Mouse (Mus musculus) liver, embryonic 15.5 days (tissue): ENCODE measurements at regions not wholly inside any gene's neighbourhood (a gene's known extent, or its start where the extent isn't known, plus 50 kb on each side); places are given as distances from the start of the nearest gene placed in this dataset.

Source experiments
- ATAC-seq: fragments of 200-750 bp; cut with Nextera tagmentation; 2 replicates; pipeline ENCODE4 v1.8.0; 2017; ENCODE audit warnings: moderate number of reproducible peaks, mild to moderate bottlenecking, moderate library complexity; ENCODE audit not compliant: insufficient read depth
- H3K27ac ChIP-seq: fragments of 300-500 bp; sonication (generic); replicated peaks from 2 replicates; pipeline ENCODE4 v1.5.1; 2015; ENCODE audit warnings: mild to moderate bottlenecking, inconsistent platforms
- H3K27me3 ChIP-seq: fragments of 300-500 bp; sonication (generic); 2 replicates; pipeline ENCODE4 v1.6.1; 2015; ENCODE audit warnings: mild to moderate bottlenecking, inconsistent platforms
- H3K36me3 ChIP-seq: fragments of 300-500 bp; sonication (generic); replicated peaks from 2 replicates; pipeline ENCODE4 v1.6.1; 2015; ENCODE audit warnings: moderate library complexity, mild to moderate bottlenecking, inconsistent platforms
- H3K4me1 ChIP-seq: fragments of 300-500 bp; sonication (generic); replicated peaks from 2 replicates; pipeline ENCODE4 v1.6.1; 2015; ENCODE audit warnings: inconsistent platforms
- H3K4me2 ChIP-seq: fragments of 300-500 bp; sonication (generic); 2 replicates; pipeline ENCODE4 v1.6.1; 2015; ENCODE audit warnings: moderate library complexity, mild to moderate bottlenecking, inconsistent platforms
- H3K4me3 ChIP-seq: fragments of 300-500 bp; sonication (generic); replicated peaks from 2 replicates; pipeline ENCODE4 v1.5.1; 2015; ENCODE audit warnings: mild to moderate bottlenecking, inconsistent platforms
- H3K9ac ChIP-seq: fragments of 300-500 bp; sonication (generic); 2 replicates; pipeline ENCODE4 v1.6.1; 2015; ENCODE audit warnings: moderate library complexity, mild to moderate bottlenecking, inconsistent platforms
- H3K9me3 ChIP-seq: fragments of 300-500 bp; sonication (generic); replicated peaks from 2 replicates; pipeline ENCODE4 v1.6.1; 2016; ENCODE audit warnings: inconsistent platforms
- WGBS: fragments of 180-500 bp; shearing (Covaris S2); methylation state at CpG from one replicate; pipeline ENCODE4 v1.1.7; 2015; ENCODE audit warnings: mixed read lengths; ENCODE audit not compliant: insufficient replicate concordance; 5-methylcytosine and 5-hydroxymethylcytosine counted together

DNA sequence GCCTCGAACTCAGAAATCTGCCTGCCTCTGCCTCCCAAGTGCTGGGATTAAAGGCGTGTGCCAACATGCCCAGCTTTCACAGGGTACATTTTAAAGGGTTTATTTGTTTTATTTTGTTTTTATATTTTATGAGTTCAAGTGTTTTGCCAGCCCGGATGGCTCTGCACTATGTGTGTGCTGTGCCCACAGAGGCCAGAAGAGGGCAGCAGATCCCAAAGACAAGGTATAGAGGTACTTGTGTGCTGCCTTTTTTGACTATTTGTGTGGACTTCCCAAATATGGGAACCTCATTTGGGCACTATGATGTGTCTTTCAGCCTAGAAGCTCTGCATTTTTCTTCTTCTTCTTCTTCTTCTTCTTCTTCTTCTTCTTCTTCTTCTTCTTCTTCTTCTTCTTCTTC lies 176.4 kb upstream of the Azi2 start:
- WGBS = 68% methylated on average over 3 of the region's 3 CpGs

DNA sequence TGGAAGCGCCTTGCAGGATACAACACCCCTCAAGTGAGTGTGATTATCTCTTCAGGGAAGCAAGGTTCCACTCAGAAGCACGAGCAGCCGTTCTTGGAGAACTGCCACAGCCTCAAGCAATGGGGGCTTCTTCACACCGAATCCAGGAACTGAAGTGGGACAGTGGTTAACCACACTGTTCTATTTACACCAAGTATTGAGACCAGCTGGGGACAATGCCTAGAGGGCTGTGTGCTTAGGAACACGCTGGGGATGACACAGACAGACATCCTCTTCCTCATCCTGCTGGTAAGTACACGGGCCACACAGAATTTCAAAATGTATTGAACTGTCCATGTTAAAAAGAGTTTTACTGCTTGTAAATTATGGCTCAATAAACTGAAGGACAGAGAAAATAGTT lies 177.0 kb upstream of the Azi2 start:
- WGBS = 19% methylated on average over 6 of the region's 6 CpGs
- no peaks in the 10 kb centered on the region for H3K36me3 ChIP-seq
- no peaks in the 10 kb centered on the region for H3K4me1 ChIP-seq
- no peak overlapping the region for H3K27ac ChIP-seq
- no peak overlapping the region for H3K9ac ChIP-seq
- no peaks in the 10 kb centered on the region for H3K27me3 ChIP-seq
- H3K9me3 ChIP-seq = no peaks in the 10 kb centered on the region
- no peak overlapping the region for H3K4me3 ChIP-seq
- H3K4me2 ChIP-seq = no peak overlapping the region
- ATAC-seq = no peak

More for the DNA sequence above, 176.4 kb upstream of the Azi2 start:
- H3K27me3 ChIP-seq = no peaks in the 10 kb centered on the region
- ATAC-seq = no peak
- no peak overlapping the region for H3K9ac ChIP-seq
- H3K4me2 ChIP-seq = no peak overlapping the region
- no peaks in the 10 kb centered on the region for H3K36me3 ChIP-seq
- H3K4me1 ChIP-seq = no peaks in the 10 kb centered on the region
- no peak overlapping the region for H3K27ac ChIP-seq
- H3K4me3 ChIP-seq = no peak overlapping the region
- H3K9me3 ChIP-seq = no peaks in the 10 kb centered on the region

DNA sequence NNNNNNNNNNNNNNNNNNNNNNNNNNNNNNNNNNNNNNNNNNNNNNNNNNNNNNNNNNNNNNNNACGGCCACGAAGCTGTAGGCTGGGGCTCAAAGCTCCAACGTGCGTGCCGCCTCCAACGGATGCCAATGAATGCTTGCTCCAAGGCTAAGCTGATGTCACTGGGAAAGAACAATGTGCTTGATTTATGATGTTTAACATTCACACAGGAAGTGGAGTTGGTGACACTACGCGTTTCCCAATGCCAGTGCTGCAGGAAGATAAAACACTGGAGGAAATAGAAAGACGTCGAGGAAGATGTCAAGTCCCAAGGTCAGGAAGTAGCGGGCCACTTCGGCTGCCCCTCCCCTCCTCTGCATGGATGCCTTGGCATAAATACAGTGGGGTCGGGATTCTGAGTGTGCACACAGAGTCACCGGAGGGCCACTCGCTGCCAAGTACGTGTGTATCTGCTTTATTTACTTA lies 180.7 kb upstream of the Azi2 start:
- no peaks in the 10 kb centered on the region for H3K9me3 ChIP-seq
- no peak overlapping the region for H3K27ac ChIP-seq
- H3K4me2 ChIP-seq = no peak overlapping the region
- H3K27me3 ChIP-seq = no peaks in the 10 kb centered on the region
- ATAC-seq = 0 out of 2 replicates have a peak, but pooled peaks have one; percentile 28
- no peaks in the 10 kb centered on the region for H3K36me3 ChIP-seq
- 14% methylated on average over 16 of the region's 16 CpGs for WGBS
- H3K4me3 ChIP-seq = no peak overlapping the region
- H3K9ac ChIP-seq = no peak overlapping the region
- no peaks in the 10 kb centered on the region for H3K4me1 ChIP-seq

DNA sequence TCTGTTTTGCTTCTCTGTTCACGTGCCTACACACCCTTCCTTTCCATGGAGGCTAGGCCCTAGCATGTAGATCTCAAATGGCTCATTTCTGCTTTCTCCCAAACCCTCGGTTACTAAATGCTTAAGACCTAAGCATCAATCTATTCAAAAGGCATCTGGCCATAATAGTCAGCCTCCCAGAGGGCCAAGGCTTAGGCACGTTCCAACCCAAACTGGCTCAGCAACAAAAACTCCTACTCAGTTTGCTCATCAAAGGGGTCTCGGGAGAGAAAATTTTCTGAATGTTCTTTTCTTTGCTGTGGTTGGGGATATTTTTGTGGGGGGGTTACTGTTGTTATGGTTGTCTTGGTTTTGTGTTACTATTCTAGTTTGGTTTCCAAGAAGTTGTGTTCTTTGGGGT lies 196.8 kb upstream of the Azi2 start:
- no peak overlapping the region for H3K4me3 ChIP-seq
- H3K9ac ChIP-seq = no peak overlapping the region
- no peak for ATAC-seq
- no peak overlapping the region for H3K4me2 ChIP-seq
- H3K27ac ChIP-seq = no peak overlapping the region
- no peaks in the 10 kb centered on the region for H3K27me3 ChIP-seq
- H3K9me3 ChIP-seq = no peaks in the 10 kb centered on the region
- H3K4me1 ChIP-seq = no peaks in the 10 kb centered on the region
- 51% methylated on average over 4 of the region's 4 CpGs for WGBS
- H3K36me3 ChIP-seq = no peaks in the 10 kb centered on the region

DNA sequence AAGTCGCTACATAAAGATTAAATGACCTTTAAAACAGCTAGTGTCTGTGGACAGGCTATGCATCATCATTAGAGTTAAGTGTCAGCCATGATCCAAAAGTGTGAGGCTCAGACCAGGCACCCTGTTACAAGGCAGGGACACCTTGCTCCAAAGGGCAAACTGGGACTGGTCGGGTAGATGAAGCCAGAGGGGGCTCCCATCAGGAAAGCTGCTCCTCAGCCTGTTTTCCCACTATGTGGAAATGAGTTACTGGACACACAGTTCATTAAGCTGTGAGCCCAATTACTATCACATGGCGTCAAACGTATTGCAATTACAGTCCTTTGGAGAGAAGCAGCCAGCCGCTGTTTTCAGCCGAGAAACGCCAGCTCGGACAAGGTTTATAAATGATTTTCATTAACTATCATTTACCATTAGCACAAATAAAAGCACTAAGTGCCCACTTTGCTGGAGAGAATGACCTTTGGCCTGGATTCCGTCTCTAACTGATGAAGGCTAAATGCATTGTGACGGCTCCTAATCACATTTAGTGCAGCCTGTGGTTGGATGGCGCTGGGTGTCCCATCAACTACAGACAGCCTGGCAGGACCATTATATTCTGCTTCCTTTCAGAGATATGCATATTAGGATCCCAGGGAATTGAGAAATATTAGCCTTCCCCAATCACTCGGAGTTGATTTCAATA lies 203.5 kb upstream of the Azi2 start:
- H3K4me3 ChIP-seq = no peak overlapping the region
- H3K9me3 ChIP-seq = no peaks in the 10 kb centered on the region
- no peak overlapping the region for H3K9ac ChIP-seq
- no peaks in the 10 kb centered on the region for H3K27me3 ChIP-seq
- 69% methylated on average over 12 of the region's 12 CpGs for WGBS
- H3K27ac ChIP-seq = no peak overlapping the region
- ATAC-seq = no peak
- H3K4me1 ChIP-seq = no peaks in the 10 kb centered on the region
- H3K36me3 ChIP-seq = no peaks in the 10 kb centered on the region
- no peak overlapping the region for H3K4me2 ChIP-seq

DNA sequence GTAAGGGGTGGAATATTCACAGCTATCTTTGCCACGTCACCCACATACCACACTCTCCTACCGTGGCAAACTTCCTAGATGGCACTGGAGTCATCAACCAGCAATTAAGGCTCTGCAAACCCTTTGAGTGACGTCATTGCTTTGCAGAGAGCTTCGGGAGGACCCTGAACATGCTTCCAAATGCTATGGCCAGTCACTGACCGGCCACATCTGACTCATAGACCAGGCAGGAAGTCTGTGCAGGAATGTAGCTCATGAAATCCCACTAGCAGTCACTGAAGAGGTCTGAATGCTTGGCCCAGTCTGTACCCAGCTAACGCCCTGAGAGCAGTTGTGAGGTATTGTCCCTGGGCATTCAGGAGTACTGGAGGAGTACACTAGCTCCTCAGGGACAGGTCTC lies 203.9 kb upstream of the Rbms3 start:
- no peak overlapping the region for H3K27ac ChIP-seq
- no peaks in the 10 kb centered on the region for H3K9me3 ChIP-seq
- ATAC-seq = no peak
- no peak overlapping the region for H3K4me3 ChIP-seq
- no peak overlapping the region for H3K4me2 ChIP-seq
- H3K4me1 ChIP-seq = no peaks in the 10 kb centered on the region
- H3K36me3 ChIP-seq = no peaks in the 10 kb centered on the region
- H3K27me3 ChIP-seq = no peaks in the 10 kb centered on the region
- WGBS = 44% methylated on average over 6 of the region's 6 CpGs
- no peak overlapping the region for H3K9ac ChIP-seq

DNA sequence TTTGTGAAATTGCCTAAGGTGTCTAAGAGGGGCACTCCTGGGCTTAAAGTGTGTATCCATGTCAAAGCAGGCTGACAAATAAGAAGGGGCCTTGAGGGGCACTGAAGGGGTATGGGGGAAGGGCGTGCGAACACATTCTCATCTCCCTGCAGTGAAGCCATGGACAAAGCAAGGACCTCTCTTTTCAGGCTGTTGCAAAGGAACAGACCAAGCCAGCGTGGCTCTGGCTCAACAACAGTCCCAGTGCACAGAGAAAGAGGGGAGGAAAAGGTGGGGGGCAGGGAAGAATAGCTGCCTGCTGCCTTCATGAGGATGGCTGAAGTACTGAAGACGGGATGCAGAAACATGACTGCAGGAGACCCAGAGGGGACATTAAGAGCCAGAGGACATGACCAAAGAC lies 184.9 kb upstream of the Rbms3 start:
- H3K36me3 ChIP-seq = no peaks in the 10 kb centered on the region
- no peak for ATAC-seq

DNA sequence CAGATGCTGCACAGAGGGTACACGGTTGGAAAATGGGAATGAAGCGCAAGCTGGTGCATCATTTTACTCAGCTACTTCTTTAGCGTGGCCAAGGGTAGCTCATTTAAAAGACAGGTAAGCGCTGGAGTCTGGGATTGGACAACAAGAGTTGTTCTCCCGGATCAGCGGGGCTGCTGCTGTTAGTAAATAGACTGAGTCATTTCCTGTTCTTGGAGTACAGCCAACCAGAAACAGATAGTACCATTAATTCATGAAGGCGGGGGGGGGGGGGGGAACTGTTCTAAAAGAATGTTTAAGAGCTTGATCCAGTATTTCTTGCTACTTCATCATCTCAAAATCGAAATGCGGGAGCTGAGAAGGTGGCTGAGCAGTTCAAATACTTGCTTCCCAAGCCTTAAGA lies 183.5 kb upstream of the Rbms3 start:
- Histone ChIP-seq H3K9ac (no peak overlapping the region), H3K36me3 (no peaks in the 10 kb centered on the region), H3K27me3 (no peaks in the 10 kb centered on the region), H3K27ac (no peak overlapping the region), H3K4me3 (no peak overlapping the region), H3K9me3 (no peaks in the 10 kb centered on the region), H3K4me2 (no peak overlapping the region), H3K4me1 (no peaks in the 10 kb centered on the region)
- WGBS = 56% methylated on average over 9 of the region's 9 CpGs
- ATAC-seq = no peak

More for the DNA sequence above, 184.9 kb upstream of the Rbms3 start:
- Histone ChIP-seq H3K9me3 (no peaks in the 10 kb centered on the region), H3K27me3 (no peaks in the 10 kb centered on the region), H3K27ac (no peak overlapping the region), H3K4me3 (no peak overlapping the region), H3K4me2 (no peak overlapping the region), H3K4me1 (no peaks in the 10 kb centered on the region), H3K9ac (no peak overlapping the region)
- WGBS = 61% methylated on average over 4 of the region's 4 CpGs

DNA sequence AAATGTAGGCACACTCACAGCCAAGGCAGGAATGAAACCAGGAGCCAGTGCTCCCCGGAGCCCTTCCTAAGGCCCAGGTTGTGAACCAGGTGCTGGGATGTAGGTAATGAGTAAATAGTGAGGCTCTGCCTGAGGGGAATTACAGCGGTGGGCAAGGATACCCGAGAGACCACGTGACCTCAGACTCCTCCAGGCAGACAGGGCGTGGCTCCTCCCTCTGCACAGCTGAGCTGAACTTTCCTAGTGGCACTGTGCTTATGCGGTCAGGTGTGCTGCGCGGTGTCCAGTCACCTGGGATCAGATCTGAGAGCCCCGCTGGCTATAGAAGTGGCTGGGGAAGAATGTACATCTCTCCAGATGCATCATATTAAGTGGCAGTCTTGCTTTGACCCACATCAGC lies 176.1 kb upstream of the Rbms3 start:
- Histone ChIP-seq H3K9me3 (no peaks in the 10 kb centered on the region), H3K9ac (no peak overlapping the region), H3K36me3 (no peaks in the 10 kb centered on the region), H3K4me3 (no peak overlapping the region), H3K27ac (no peak overlapping the region), H3K4me2 (no peak overlapping the region), H3K4me1 (no peaks in the 10 kb centered on the region), H3K27me3 (no peaks in the 10 kb centered on the region)
- 58% methylated on average over 9 of the region's 9 CpGs for WGBS
- ATAC-seq = no peak

DNA sequence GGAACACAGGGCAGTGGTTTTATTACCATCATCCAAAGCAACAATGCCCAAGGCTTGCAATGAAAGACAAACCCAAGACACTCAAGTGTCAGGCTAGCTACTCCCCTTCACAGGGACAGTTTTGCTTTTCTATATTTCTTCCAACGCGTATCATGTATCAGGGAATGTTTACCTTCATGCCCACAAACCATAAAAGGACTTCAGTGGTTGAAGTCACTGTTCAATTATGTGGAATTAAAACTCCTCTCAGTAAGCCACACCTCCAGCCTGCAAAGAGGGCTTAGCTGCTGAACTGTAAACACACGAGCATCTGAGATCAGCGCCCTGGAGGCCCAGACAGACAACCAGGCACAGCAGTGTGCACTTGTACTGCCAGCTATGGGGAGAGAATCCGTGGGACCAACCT lies 154.5 kb upstream of the Rbms3 start:
- WGBS = 65% methylated on average over 5 of the region's 5 CpGs

DNA sequence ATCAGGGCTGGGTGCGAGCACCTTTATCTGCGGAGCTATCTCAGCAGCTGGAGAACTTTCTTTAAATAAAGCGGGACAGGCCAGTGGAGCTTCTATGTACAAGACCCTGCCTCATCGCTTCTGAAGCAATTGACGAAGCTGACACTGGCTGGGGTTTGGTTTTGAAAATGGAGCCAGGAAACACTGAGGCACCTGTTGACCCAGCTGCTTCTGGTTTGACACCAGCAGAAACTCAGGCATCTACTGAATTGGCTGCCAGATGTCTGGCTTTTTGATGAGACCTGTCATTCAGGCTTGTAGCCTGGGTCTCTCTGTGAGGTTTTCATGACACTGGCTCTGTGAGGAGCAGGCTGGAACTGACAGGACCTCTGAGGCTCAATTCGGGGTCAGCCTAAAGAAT lies 124.9 kb upstream of the Rbms3 start:
- Histone ChIP-seq H3K4me2 (no peak overlapping the region), H3K4me3 (no peak overlapping the region), H3K9ac (no peak overlapping the region), H3K27me3 (no peaks in the 10 kb centered on the region), H3K36me3 (no peaks in the 10 kb centered on the region), H3K4me1 (no peaks in the 10 kb centered on the region), H3K27ac (no peak overlapping the region), H3K9me3 (no peaks in the 10 kb centered on the region)
- WGBS = 68% methylated on average over 6 of the region's 6 CpGs
- no peak for ATAC-seq

More for the DNA sequence above, 154.5 kb upstream of the Rbms3 start:
- no peak overlapping the region for H3K9ac ChIP-seq
- H3K27me3 ChIP-seq = no peaks in the 10 kb centered on the region
- H3K4me3 ChIP-seq = no peak overlapping the region
- H3K4me1 ChIP-seq = no peaks in the 10 kb centered on the region
- no peak overlapping the region for H3K27ac ChIP-seq
- no peaks in the 10 kb centered on the region for H3K9me3 ChIP-seq
- no peak for ATAC-seq
- no peak overlapping the region for H3K4me2 ChIP-seq
- no peaks in the 10 kb centered on the region for H3K36me3 ChIP-seq

DNA sequence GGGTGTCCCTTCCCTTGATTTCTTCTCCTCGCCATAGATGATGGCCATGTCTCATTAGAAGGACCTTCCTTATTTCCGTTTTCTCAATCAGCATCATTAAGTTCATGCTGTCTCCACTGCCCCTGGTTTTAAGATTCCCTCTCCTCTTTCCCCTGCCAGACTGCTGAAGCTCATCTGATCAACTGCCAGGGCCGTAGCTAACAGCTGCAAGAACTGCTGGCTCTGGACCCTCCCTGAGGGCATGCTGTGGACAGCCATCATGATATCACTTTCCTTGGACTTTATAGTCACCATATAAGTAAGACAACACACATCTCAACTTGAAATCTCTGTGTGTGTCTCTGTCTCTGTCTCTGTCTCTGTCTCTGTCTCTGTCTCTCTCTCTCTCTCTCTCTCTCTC lies 123.8 kb upstream of the Rbms3 start:
- no peak overlapping the region for H3K9ac ChIP-seq
- ATAC-seq = no peak
- no peaks in the 10 kb centered on the region for H3K4me1 ChIP-seq
- no peak overlapping the region for H3K4me2 ChIP-seq
- no peaks in the 10 kb centered on the region for H3K27me3 ChIP-seq
- no peaks in the 10 kb centered on the region for H3K9me3 ChIP-seq
- no peaks in the 10 kb centered on the region for H3K36me3 ChIP-seq
- no peak overlapping the region for H3K27ac ChIP-seq
- 52% methylated on average over 3 of the region's 3 CpGs for WGBS
- no peak overlapping the region for H3K4me3 ChIP-seq
